Mouse (Mus musculus): ENCODE measurements around the gene Ttll12. TPM values are rescaled to one million over a fixed set of nuclear protein-coding genes. Genes with fewer than 3 reads are reported as not detected.
A peak's percentile ranks its signal among the peaks of the same experiment; 100 is the strongest.

The Ttll12 gene
- polyA plus RNA-seq (2011; ENCODE audit: insufficient read length, low read depth, missing spikeins): 26.1 and 34.6 TPM in 2 replicates

GRCm38 (mm10) chr15:83594513-83595363 is at the start of gene Ttll12:
TSS of gene Ttll12 (minus strand) at chr15:83595157.
- Histone ChIP-seq H3K4me3 (ENCODE audit: insufficient read depth, low read length) (peak within 1 kb of the TSS; percentile 93), H3K4me1 (ENCODE audit: control insufficient read depth, insufficient read depth, low read length) (peaks cover 3% of the 10 kb centered on the region), H3K27ac (ENCODE audit: insufficient read depth, low read length) (peak within 1 kb of the TSS; percentile 34; the same call in 1 of the 2 replicates)
- TF ChIP-seq CTCF (IDR thresholded peaks at IDR 0.05; ENCODE audit: borderline replicate concordance, insufficient read depth, low read length) (no peak), POLR2A (IDR thresholded peaks at IDR 0.05; ENCODE audit: low read depth, low read length) (peak; percentile 83)

- Histone ChIP-seq H3K4me3 (ENCODE audit: insufficient read depth, low read length) (no peak overlapping the region), H3K4me1 (ENCODE audit: control insufficient read depth, insufficient read depth, low read length) (no peaks in the 10 kb centered on the region), H3K27ac (ENCODE audit: insufficient read depth, low read length) (no peak overlapping the region)
- no peak for TF ChIP-seq POLR2A (IDR thresholded peaks at IDR 0.05; ENCODE audit: low read depth, low read length)
- no peak for TF ChIP-seq CTCF (IDR thresholded peaks at IDR 0.05; ENCODE audit: borderline replicate concordance, insufficient read depth, low read length)
Observed at GRCm38 (mm10) chr15:83642518-83642917, 47.6 kb upstream of the Ttll12 start.

GRCm38 (mm10) chr15:83640208-83640607 is 45.3 kb upstream of the Ttll12 start:
- Histone ChIP-seq H3K4me3 (ENCODE audit: insufficient read depth, low read length) (no peak overlapping the region), H3K4me1 (ENCODE audit: control insufficient read depth, insufficient read depth, low read length) (no peaks in the 10 kb centered on the region), H3K27ac (ENCODE audit: insufficient read depth, low read length) (no peak overlapping the region)
- no peak for TF ChIP-seq CTCF (IDR thresholded peaks at IDR 0.05; ENCODE audit: borderline replicate concordance, insufficient read depth, low read length)
- TF ChIP-seq POLR2A (IDR thresholded peaks at IDR 0.05; ENCODE audit: low read depth, low read length): no peak

- H3K27ac ChIP-seq (ENCODE audit: insufficient read depth, low read length): no peak overlapping the region
- no peak for TF ChIP-seq CTCF (IDR thresholded peaks at IDR 0.05; ENCODE audit: borderline replicate concordance, insufficient read depth, low read length)
- TF ChIP-seq POLR2A (IDR thresholded peaks at IDR 0.05; ENCODE audit: low read depth, low read length): no peak
Observed at GRCm38 (mm10) chr15:83639160-83639559, 44.2 kb upstream of the Ttll12 start.

GRCm38 (mm10) chr15:83638196-83638899 is 43.4 kb upstream of the Ttll12 start:
- Histone ChIP-seq H3K4me1 (ENCODE audit: control insufficient read depth, insufficient read depth, low read length) (no peaks in the 10 kb centered on the region), H3K4me3 (ENCODE audit: insufficient read depth, low read length) (no peak overlapping the region), H3K27ac (ENCODE audit: insufficient read depth, low read length) (no peak overlapping the region)
- TF ChIP-seq POLR2A (IDR thresholded peaks at IDR 0.05; ENCODE audit: low read depth, low read length) (no peak), CTCF (IDR thresholded peaks at IDR 0.05; ENCODE audit: borderline replicate concordance, insufficient read depth, low read length) (no peak)

More at GRCm38 (mm10) chr15:83639160-83639559, 44.2 kb upstream of the Ttll12 start:
- Histone ChIP-seq H3K4me3 (ENCODE audit: insufficient read depth, low read length) (no peak overlapping the region), H3K4me1 (ENCODE audit: control insufficient read depth, insufficient read depth, low read length) (no peaks in the 10 kb centered on the region)

DNA sequence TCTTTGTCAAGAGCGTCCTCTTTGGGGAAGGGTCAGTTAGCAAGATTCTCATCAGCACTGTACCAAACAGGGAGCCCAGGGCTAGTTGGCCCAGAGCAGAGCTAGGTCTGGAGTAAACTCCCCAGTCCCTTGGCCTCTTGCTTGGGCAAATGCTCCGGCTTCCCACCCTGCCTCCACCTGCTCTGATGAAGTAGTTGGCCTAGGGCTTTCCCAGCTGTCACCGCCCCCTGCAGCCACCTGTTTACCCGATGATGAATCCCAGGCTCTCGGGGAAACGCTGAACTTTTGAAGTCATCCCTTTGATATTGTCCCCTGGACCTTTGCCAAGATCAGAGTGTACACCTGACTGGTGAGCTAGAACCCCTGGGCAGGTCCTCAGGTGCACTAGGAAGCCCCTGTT is 41.8 kb upstream of the Ttll12 start:
- Histone ChIP-seq H3K4me1 (ENCODE audit: control insufficient read depth, insufficient read depth, low read length) (no peaks in the 10 kb centered on the region), H3K27ac (ENCODE audit: insufficient read depth, low read length) (no peak overlapping the region), H3K4me3 (ENCODE audit: insufficient read depth, low read length) (no peak overlapping the region)
- TF ChIP-seq CTCF (IDR thresholded peaks at IDR 0.05; ENCODE audit: borderline replicate concordance, insufficient read depth, low read length): no peak
- no peak for TF ChIP-seq POLR2A (IDR thresholded peaks at IDR 0.05; ENCODE audit: low read depth, low read length)

DNA sequence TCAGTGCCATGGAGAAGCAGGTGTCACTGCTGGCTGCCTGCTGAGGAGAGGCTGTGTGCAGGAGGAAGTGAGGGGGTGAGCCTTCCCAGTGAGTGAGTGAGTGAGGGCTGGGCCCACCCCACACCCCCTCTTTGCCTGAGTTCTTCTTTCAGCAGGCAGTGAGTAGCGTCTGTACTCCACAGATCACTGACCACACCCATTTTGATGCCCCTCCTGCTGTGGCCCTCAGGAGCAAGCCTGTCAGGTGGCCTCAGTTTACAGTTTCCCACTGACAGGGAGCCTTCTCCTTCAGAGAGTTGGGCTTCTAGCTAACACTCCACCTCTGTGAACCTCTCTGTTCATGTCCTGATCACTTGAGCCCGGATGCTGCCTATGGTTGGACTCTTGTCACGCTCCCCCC is 40.3 kb upstream of the Ttll12 start:
- TF ChIP-seq CTCF (IDR thresholded peaks at IDR 0.05; ENCODE audit: borderline replicate concordance, insufficient read depth, low read length) (no peak), POLR2A (IDR thresholded peaks at IDR 0.05; ENCODE audit: low read depth, low read length) (no peak)
- H3K4me1 ChIP-seq (ENCODE audit: control insufficient read depth, insufficient read depth, low read length): no peaks in the 10 kb centered on the region
- H3K27ac ChIP-seq (ENCODE audit: insufficient read depth, low read length): no peak overlapping the region
- H3K4me3 ChIP-seq (ENCODE audit: insufficient read depth, low read length): no peak overlapping the region

- no peak overlapping the region for H3K27ac ChIP-seq (ENCODE audit: insufficient read depth, low read length)
- TF ChIP-seq CTCF (IDR thresholded peaks at IDR 0.05; ENCODE audit: borderline replicate concordance, insufficient read depth, low read length): peak; percentile 19; the same call in 1 of the 2 replicates
- no peak for TF ChIP-seq POLR2A (IDR thresholded peaks at IDR 0.05; ENCODE audit: low read depth, low read length)
- H3K4me1 ChIP-seq (ENCODE audit: control insufficient read depth, insufficient read depth, low read length): no peaks in the 10 kb centered on the region
- no peak overlapping the region for H3K4me3 ChIP-seq (ENCODE audit: insufficient read depth, low read length)
Observed at GRCm38 (mm10) chr15:83634076-83634475, 39.1 kb upstream of the Ttll12 start.

- H3K27ac ChIP-seq (ENCODE audit: insufficient read depth, low read length): no peak overlapping the region
- no peak overlapping the region for H3K4me3 ChIP-seq (ENCODE audit: insufficient read depth, low read length)
- TF ChIP-seq POLR2A (IDR thresholded peaks at IDR 0.05; ENCODE audit: low read depth, low read length) (no peak), CTCF (IDR thresholded peaks at IDR 0.05; ENCODE audit: borderline replicate concordance, insufficient read depth, low read length) (no peak)
- no peaks in the 10 kb centered on the region for H3K4me1 ChIP-seq (ENCODE audit: control insufficient read depth, insufficient read depth, low read length)
Observed at GRCm38 (mm10) chr15:83631071-83631470, 36.1 kb upstream of the Ttll12 start.

DNA sequence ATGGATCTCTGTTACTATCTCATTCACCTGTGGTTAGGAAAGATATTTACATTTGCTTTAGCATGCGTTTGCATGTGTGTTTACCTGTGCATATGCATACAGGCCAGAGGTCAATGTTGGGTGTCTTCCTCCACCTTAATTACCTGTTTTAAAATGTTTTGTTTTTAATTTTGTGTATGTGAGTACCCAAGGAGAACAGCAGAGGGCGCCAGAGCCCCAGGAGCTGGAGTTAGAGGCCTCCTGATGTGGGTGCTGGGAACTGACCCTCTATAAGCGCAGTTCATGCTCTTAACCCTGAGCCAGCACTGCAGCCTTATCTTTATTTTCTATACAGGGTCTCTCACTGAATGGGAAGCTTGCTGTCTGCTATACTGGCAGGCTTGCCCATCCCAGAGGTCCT is 34.8 kb upstream of the Ttll12 start:
- H3K27ac ChIP-seq (ENCODE audit: insufficient read depth, low read length): no peak overlapping the region
- H3K4me3 ChIP-seq (ENCODE audit: insufficient read depth, low read length): no peak overlapping the region
- TF ChIP-seq CTCF (IDR thresholded peaks at IDR 0.05; ENCODE audit: borderline replicate concordance, insufficient read depth, low read length) (no peak), POLR2A (IDR thresholded peaks at IDR 0.05; ENCODE audit: low read depth, low read length) (no peak)
- no peaks in the 10 kb centered on the region for H3K4me1 ChIP-seq (ENCODE audit: control insufficient read depth, insufficient read depth, low read length)
